Mouse (Mus musculus) midbrain, embryonic 13.5 days (tissue): ENCODE results near the gene Hhatl. TPM values are rescaled to one million over a fixed set of nuclear protein-coding genes. Genes with fewer than 3 reads are reported as not detected.

Experiments
- ATAC-seq: fragments of 200-750 bp; cut with Nextera tagmentation; 2 replicates; pipeline ENCODE4 v1.8.0; 2017; ENCODE audit warnings: mild to moderate bottlenecking, moderate TSS enrichment, moderate library complexity
- H3K27ac ChIP-seq: fragments of 300-500 bp; sonication (generic); 2 replicates; pipeline ENCODE4 v1.5.1; 2015; ENCODE audit warnings: inconsistent platforms, mild to moderate bottlenecking, moderate library complexity
- H3K27me3 ChIP-seq: fragments of 300-500 bp; sonication (generic); 2 replicates; pipeline ENCODE4 v1.6.1; 2015; ENCODE audit warnings: mild to moderate bottlenecking, inconsistent platforms
- H3K36me3 ChIP-seq: fragments of 300-500 bp; sonication (generic); 2 replicates; pipeline ENCODE4 v1.6.1; 2015; ENCODE audit warnings: mild to moderate bottlenecking, inconsistent platforms
- H3K4me1 ChIP-seq: fragments of 300-500 bp; sonication (generic); replicated peaks from 2 replicates; pipeline ENCODE4 v1.6.1; 2015; ENCODE audit warnings: inconsistent platforms
- H3K4me2 ChIP-seq: fragments of 300-500 bp; sonication (generic); replicated peaks from 2 replicates; pipeline ENCODE4 v1.6.1; 2015; ENCODE audit warnings: moderate library complexity, mild to moderate bottlenecking, inconsistent platforms
- H3K4me3 ChIP-seq: fragments of 300-500 bp; sonication (generic); replicated peaks from 2 replicates; pipeline ENCODE4 v1.5.1; 2015; ENCODE audit warnings: mild to moderate bottlenecking, inconsistent platforms
- H3K9ac ChIP-seq: fragments of 300-500 bp; sonication (generic); replicated peaks from 2 replicates; pipeline ENCODE4 v1.6.1; 2015; ENCODE audit warnings: mild to moderate bottlenecking, inconsistent platforms
- H3K9me3 ChIP-seq: fragments of 300-500 bp; sonication (generic); 2 replicates; pipeline ENCODE4 v1.6.1; 2016; ENCODE audit warnings: mild to moderate bottlenecking, inconsistent platforms
- WGBS: fragments of 180-500 bp; shearing (Covaris S2); methylation state at CpG from one replicate; pipeline ENCODE4 v1.1.7; 2015; 5-methylcytosine and 5-hydroxymethylcytosine counted together
- polyA plus RNA-seq: library from polyadenylated mRNA; unstranded; fragments of >200 nt; fragmentation: Nextera tagmentation; extraction: Ambion mirVana; gene quantifications from 2 replicates; pipeline ENCODE4 v1.2.1, GENCODE M21; 2015

Hhatl gene
- polyA plus RNA-seq, 1 experiment from 2014 or later: 0.24 TPM

DNA sequence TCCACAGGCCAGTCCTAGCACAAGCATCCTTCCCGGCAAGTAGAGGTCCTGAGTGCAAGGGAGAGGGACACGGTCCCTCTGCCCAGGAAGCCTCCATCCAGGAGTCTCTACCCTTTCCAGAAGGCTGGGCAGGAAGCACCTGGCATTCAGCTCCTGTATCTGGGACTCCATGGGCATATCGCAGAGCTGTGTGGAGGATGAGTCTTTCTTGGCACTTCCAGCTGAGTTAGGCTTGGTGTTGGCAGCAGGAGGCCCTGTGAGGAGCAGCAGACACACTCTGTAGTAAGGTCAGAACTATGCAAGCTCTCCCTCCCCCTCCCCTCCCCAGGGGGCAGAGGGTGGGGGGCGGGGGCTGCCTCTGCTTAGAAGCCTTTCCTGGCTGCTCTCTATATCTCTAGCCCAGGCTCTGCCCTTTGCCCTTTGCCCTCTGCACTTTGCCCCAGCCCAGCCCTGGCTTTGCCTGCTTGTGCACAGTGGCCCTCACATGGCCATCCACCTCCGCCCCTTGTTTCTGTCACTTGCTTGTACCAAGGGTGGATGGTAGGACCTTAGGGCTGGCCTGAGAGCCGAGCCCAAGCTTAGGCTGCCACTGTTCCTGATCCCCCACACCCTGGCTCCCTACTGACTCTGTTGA is 6.7 kb upstream of the Hhatl start:
- no peak for ATAC-seq
- Histone ChIP-seq H3K4me2 (no peak overlapping the region), H3K9me3 (no peaks in the 10 kb centered on the region), H3K4me1 (peaks cover 16% of the 10 kb centered on the region), H3K27ac (no peak overlapping the region), H3K9ac (no peak overlapping the region), H3K4me3 (no peak overlapping the region), H3K36me3 (no peaks in the 10 kb centered on the region), H3K27me3 (no peaks in the 10 kb centered on the region)
- WGBS: 41% methylated on average over 6 of the region's 6 CpGs

DNA sequence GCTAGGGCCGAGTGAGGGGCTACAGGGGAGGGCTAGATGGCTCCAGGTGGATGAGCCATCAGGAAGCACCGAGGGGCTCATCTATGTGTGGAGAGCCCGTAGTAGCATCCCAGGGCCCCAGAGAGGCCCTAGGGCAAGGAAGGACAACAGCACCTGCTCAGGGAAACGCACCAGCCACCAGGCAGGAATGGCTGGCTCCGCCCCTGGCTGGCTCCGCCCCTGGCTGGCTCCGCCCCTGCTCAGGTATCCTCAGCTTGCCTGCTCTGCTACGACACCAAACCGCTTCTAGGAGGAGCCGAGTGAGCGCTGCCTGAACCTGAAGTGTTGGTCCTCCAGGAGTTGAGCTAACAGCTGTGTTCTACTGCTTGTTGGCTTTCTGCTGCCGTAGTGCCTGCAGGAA is 5.4 kb upstream of the Hhatl start:
- Histone ChIP-seq H3K9me3 (no peaks in the 10 kb centered on the region), H3K27ac (no peak overlapping the region), H3K4me2 (no peak overlapping the region), H3K4me3 (no peak overlapping the region), H3K9ac (no peak overlapping the region), H3K4me1 (peaks cover 16% of the 10 kb centered on the region), H3K27me3 (no peaks in the 10 kb centered on the region), H3K36me3 (no peaks in the 10 kb centered on the region)
- no peak for ATAC-seq
- WGBS: 19% methylated on average over 12 of the region's 12 CpGs

DNA sequence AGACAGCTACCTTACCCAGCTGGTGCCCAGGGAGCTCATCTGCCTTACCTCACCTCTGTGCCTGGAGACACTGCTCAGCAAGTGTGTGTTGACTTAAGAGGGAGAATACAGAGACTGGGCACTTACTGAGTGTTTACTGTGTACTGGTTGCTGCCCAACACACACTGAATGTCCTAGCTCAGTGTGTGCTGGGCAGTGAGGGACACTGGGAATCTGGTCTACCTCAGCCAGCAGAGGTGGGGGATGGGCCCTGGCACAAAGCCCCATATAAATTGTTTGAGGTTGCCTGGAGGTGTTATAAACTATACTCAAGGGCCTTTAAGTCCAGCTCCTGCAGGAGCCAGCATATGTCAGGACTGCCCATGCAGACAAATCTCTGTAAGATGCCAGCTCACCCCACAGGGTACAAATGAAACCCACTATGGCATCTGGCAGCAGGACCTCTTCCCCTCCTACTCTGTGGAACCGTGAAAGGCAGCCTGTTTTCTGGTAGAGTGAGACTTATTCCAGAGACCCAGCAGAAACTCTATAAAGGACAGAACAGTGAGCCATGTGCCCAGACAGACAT is 2.7 kb upstream of the Hhatl start:
- Histone ChIP-seq H3K27ac (no peak overlapping the region), H3K4me1 (peaks cover 14% of the 10 kb centered on the region), H3K4me2 (no peak overlapping the region), H3K9me3 (no peaks in the 10 kb centered on the region), H3K36me3 (no peaks in the 10 kb centered on the region), H3K4me3 (no peak overlapping the region), H3K9ac (no peak overlapping the region), H3K27me3 (no peaks in the 10 kb centered on the region)
- no peak for ATAC-seq
- WGBS: 57% methylated on average over 1 of the region's 1 CpGs

DNA sequence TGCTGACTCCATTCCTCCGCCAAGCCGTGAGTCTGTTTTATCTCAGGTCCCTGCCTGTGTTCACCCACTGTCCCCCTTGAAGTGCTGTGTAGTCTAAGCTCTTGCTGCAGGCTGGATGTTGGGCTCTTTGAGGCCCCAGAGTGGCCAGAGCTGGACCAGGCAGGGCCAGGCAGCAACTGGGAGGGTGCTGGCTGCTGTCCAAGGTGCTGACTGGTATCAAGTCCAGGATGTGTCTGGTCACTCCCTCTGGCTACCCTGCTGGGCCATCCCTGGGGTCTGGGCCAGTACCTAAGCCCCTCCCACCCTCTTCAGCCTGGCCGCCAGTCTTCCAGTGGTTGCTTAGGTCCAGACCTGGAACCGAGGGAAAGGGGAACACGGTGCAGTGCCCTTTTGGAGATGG is 1.1 kb downstream of the Hhatl start:
- H3K9ac ChIP-seq: no peak overlapping the region
- 19% methylated on average over 5 of the region's 5 CpGs for WGBS
- 0 out of 2 replicates have a peak, but pooled peaks have one; percentile 14 for ATAC-seq

DNA sequence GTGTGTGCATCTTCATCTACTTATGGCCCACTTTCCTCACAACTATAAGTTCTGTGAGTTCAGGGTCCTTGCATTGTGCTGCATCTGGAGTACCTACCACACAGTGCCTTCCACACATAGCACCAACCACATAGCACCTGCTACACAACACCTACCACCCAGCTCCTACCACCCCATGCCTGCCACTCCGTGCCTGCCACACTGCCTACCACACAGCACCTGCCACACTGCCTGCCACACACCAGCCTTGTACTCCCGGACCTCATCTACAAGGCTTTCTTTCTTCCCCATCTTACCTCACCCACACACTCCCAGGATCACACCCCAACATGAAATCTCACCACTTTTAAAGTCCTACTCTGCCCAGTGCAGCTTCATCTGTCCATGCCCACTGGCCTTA is 5.9 kb downstream of the Hhatl start:
- Histone ChIP-seq H3K27me3 (no peaks in the 10 kb centered on the region), H3K4me3 (no peak overlapping the region), H3K9me3 (no peaks in the 10 kb centered on the region), H3K36me3 (no peaks in the 10 kb centered on the region), H3K27ac (no peak overlapping the region), H3K4me2 (no peak overlapping the region), H3K4me1 (no peaks in the 10 kb centered on the region), H3K9ac (no peak overlapping the region)
- 82% methylated on average over 2 of the region's 2 CpGs for WGBS
- ATAC-seq: no peak

More for the DNA sequence above, 1.1 kb downstream of the Hhatl start:
- Histone ChIP-seq H3K36me3 (no peaks in the 10 kb centered on the region), H3K4me2 (no peak overlapping the region), H3K4me1 (peaks cover 9% of the 10 kb centered on the region), H3K27ac (no peak overlapping the region), H3K4me3 (no peak overlapping the region), H3K9me3 (no peaks in the 10 kb centered on the region), H3K27me3 (no peaks in the 10 kb centered on the region)

DNA sequence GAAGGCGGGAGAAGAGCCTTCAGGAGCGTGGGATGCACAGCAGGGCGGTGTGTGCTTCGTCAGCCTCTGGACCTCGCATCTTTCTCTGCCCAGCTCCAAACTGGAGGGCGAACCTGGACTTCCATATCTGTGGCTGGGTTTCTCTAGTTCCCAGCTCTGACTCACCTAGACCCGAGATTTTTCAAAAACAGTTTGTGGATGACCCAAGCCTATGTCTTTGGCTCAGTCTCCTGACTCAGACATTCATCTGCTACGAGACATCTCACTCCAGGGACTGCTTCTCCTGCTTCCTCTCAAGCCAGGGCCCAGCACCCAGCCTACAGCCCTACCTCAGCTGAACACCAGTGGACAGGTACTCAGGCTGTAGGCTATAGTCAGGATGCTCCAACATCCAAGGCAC is 7.0 kb downstream of the Hhatl start:
- Histone ChIP-seq H3K9me3 (no peaks in the 10 kb centered on the region), H3K27ac (no peak overlapping the region), H3K4me2 (no peak overlapping the region), H3K4me1 (no peaks in the 10 kb centered on the region), H3K36me3 (no peaks in the 10 kb centered on the region), H3K27me3 (peaks cover 5% of the 10 kb centered on the region; the same call in 1 of the 2 replicates), H3K9ac (no peak overlapping the region), H3K4me3 (no peak overlapping the region)
- WGBS: 84% methylated on average over 8 of the region's 8 CpGs
- no peak for ATAC-seq

DNA sequence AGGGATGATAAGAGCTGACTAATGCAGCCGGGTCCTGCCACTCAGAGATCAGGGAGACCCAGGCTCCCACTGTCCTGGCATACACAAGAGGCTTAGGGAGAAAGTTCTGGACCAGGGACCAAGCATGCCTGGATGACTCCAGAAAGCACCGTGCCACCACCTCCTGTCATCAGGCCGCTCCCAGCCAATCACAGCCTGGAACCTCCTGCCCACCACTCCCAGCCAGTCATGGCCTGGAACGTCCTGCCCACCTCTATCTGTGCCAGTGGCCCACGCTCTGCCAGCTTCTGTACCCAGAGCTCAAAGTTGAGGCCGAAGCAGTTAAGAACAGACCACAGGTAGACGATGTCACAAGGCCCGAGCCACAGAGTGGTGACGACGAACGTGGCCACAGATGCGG is 7.5 kb downstream of the Hhatl start:
- Histone ChIP-seq H3K27ac (no peak overlapping the region), H3K4me2 (no peak overlapping the region), H3K4me3 (no peak overlapping the region), H3K9ac (no peak overlapping the region), H3K9me3 (no peaks in the 10 kb centered on the region), H3K4me1 (no peaks in the 10 kb centered on the region), H3K27me3 (peaks cover 9% of the 10 kb centered on the region), H3K36me3 (no peaks in the 10 kb centered on the region)
- WGBS: 92% methylated on average over 12 of the region's 12 CpGs
- ATAC-seq: no peak

DNA sequence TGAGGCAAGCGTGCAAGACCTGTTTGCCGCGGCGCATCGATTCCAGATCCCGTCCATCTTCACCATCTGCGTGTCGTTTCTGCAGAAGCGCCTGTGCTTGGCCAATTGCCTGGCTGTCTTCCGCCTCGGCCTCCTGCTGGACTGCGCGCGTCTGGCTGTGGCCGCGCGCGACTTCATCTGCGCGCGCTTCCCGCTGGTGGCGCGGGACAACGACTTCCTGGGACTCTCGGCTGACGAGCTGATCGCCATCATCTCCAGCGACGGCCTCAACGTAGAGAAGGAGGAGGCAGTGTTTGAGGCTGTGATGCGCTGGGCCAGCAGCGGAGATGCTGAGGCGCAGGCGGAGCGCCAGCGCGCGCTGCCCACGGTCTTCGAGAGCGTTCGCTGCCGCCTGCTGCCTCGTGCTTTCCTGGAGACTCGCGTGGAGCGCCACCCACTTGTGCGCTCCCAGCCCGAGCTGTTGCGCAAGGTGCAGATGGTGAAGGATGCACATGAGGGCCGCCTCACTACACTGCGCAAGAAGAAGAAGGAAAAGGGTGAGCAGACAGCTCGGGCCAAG is 14.2 kb downstream of the Hhatl start:
- Histone ChIP-seq H3K4me3 (peak overlapping the region; percentile 36), H3K27me3 (peaks cover 44% of the 10 kb centered on the region), H3K4me1 (peaks cover 12% of the 10 kb centered on the region), H3K9me3 (no peaks in the 10 kb centered on the region), H3K27ac (no peak overlapping the region), H3K36me3 (no peaks in the 10 kb centered on the region), H3K9ac (peak overlapping the region; percentile 48; the same call in 1 of the 2 replicates), H3K4me2 (peak overlapping the region; percentile 60)
- WGBS: 15% methylated on average over 54 of the region's 54 CpGs
- peak; percentile 64 for ATAC-seq

DNA sequence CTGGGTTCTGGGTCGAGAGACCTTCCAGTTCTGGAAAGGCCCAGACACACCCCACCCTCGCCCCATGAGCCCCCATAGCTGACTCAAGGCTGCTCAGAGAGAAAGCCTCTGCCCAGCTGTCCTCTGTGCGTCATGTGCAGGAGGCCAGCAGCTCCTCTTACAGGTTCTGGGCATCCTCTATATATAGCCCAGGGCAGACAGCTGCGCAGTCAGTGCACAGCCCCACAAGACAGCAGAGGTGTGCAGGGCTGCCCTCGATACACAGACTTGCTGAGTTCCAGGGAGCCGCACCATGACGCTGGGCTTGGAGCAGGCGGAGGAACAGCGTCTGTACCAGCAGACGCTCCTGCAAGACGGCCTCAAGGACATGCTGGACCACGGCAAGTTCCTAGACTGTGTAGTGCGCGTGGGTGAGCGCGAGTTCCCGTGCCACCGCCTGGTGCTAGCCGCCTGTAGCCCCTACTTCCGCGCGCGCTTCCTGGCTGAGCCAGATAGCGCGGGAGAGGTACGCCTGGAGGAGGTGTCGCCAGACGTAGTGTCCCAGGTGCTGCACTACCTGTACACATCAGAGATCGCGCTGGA is 14.7 kb downstream of the Hhatl start, which contains the start of gene Klhl40:
Gene Klhl40, plus strand, starts transcription at position 124 of the 582 bp plus-strand sequence.
- peak within 1 kb of the TSS; percentile 36 for H3K4me3 ChIP-seq
- H3K27me3 ChIP-seq: peaks cover 44% of the 10 kb centered on the region
- ATAC-seq: peak; percentile 72
- H3K36me3 ChIP-seq: no peaks in the 10 kb centered on the region
- H3K9ac ChIP-seq: peak within 1 kb of the TSS; percentile 48; the same call in 1 of the 2 replicates
- WGBS: 19% methylated on average over 30 of the region's 30 CpGs
- peaks cover 12% of the 10 kb centered on the region for H3K4me1 ChIP-seq
- H3K4me2 ChIP-seq: peak within 1 kb of the TSS; percentile 60
- no peak within 1 kb of the TSS for H3K27ac ChIP-seq
- H3K9me3 ChIP-seq: no peaks in the 10 kb centered on the region

DNA sequence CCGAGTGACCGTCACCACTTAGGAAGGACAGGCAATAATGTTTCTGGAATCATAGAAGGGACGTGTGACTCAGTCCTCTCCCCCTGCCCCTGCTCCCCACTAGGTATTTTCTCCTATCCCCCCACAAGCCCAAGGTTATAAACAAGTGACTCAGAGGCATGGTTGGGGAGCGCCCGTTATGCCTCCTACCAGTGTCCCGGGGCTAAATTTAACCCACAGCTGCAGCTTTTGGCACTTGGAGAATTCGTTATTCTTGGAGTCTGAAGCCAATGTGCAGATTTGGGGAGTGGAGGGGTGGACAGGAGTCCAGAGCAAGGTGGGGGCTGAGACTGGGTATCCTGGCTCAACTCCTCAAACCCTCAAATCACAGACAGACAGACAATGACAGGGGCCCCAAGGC is 15.8 kb downstream of the Hhatl start:
- Histone ChIP-seq H3K9ac (no peak overlapping the region), H3K27me3 (peaks cover 44% of the 10 kb centered on the region), H3K9me3 (no peaks in the 10 kb centered on the region), H3K4me3 (no peak overlapping the region), H3K27ac (no peak overlapping the region), H3K36me3 (no peaks in the 10 kb centered on the region), H3K4me2 (no peak overlapping the region), H3K4me1 (peaks cover 12% of the 10 kb centered on the region)
- 90% methylated on average over 7 of the region's 7 CpGs for WGBS
- no peak for ATAC-seq

DNA sequence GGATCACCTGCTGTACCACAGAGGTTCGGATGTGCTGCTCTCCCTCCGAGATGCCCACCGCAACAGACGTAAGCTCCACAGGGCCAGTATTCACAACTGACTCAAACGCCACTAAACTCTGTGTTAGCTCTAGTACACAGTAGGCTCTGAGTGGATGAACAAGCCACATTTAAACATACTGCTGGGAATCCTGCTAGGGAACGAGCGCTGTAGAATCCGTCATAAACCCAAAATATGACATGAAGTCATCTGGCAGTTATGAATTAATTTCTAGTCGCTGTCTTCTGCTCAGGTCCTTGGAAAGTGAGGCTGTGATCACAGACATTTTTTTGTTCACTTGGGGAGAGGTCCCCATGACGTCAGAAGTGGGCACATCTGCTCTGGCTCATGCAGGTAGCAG is 16.4 kb downstream of the Hhatl start:
- Histone ChIP-seq H3K4me2 (no peak overlapping the region), H3K9ac (no peak overlapping the region), H3K36me3 (no peaks in the 10 kb centered on the region), H3K27ac (no peak overlapping the region), H3K4me1 (peaks cover 12% of the 10 kb centered on the region), H3K4me3 (no peak overlapping the region), H3K9me3 (no peaks in the 10 kb centered on the region), H3K27me3 (peaks cover 44% of the 10 kb centered on the region)
- ATAC-seq: no peak
- 81% methylated on average over 10 of the region's 10 CpGs for WGBS

DNA sequence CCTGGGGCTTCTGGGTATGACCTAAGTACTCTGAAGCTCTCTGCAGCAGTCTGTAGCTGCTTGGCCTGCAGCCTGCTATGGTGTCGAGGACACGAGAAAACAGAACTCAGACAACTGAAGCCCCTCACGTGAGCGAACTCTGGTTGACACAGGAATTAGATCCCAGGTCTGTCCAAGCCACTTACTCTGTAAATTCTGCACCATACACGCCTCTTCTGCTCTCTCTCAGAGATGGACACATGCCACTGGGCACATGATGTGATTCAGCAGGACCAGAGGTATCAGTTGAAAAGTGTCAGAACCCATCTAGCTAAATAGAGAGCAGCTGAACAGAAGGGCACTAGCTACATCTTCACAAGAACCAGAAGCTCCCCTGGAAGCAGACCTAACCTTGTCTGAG is 19.9 kb downstream of the Hhatl start:
- ATAC-seq: no peak
- peaks cover 12% of the 10 kb centered on the region for H3K27me3 ChIP-seq
- WGBS: 73% methylated on average over 5 of the region's 5 CpGs

More for the DNA sequence above, 19.9 kb downstream of the Hhatl start:
- Histone ChIP-seq H3K4me2 (no peak overlapping the region), H3K36me3 (peaks cover 17% of the 10 kb centered on the region), H3K9ac (no peak overlapping the region), H3K9me3 (no peaks in the 10 kb centered on the region), H3K27ac (no peak overlapping the region; the same call in 1 of the 2 replicates), H3K4me1 (peaks cover under 1% of the 10 kb centered on the region), H3K4me3 (no peak overlapping the region)
